Mouse (Mus musculus) stomach, embryonic 14.5 days (tissue): ENCODE data around the gene Ncapd3. TPM values are rescaled to one million over a fixed set of nuclear protein-coding genes. Genes with fewer than 3 reads are reported as not detected.

Experiments used
- ATAC-seq: fragments of 200-750 bp; cut with Nextera tagmentation; 2 replicates; pipeline ENCODE4 v1.8.0; 2017; ENCODE audit warnings: low read depth, moderate TSS enrichment; ENCODE audit not compliant: insufficient number of reproducible peaks, insufficient read depth, low FRiP score
- H3K27ac ChIP-seq: fragments of 300-500 bp; sonication (generic); 2 replicates; pipeline ENCODE4 v1.5.1; 2014; ENCODE audit warnings: mild to moderate bottlenecking, low read length, moderate library complexity, mixed read lengths
- H3K27me3 ChIP-seq: fragments of 300-500 bp; sonication (generic); 2 replicates; pipeline ENCODE4 v1.6.1; 2014; ENCODE audit warnings: low read length, control low read depth, mixed read lengths; ENCODE audit not compliant: control insufficient read depth, insufficient read depth
- H3K36me3 ChIP-seq: fragments of 300-500 bp; sonication (generic); 2 replicates; pipeline ENCODE4 v1.6.1; 2014; ENCODE audit warnings: mild to moderate bottlenecking, control low read depth, low read length, moderate library complexity, mixed read lengths; ENCODE audit not compliant: control insufficient read depth, insufficient read depth
- H3K4me1 ChIP-seq: fragments of 300-500 bp; sonication (generic); 2 replicates; pipeline ENCODE4 v1.6.1; 2014; ENCODE audit warnings: low read length, control low read depth, mixed read lengths; ENCODE audit not compliant: control insufficient read depth, insufficient read depth
- H3K4me2 ChIP-seq: fragments of 300-500 bp; sonication (generic); replicated peaks from 2 replicates; pipeline ENCODE4 v1.6.1; 2014; ENCODE audit warnings: low read depth, low read length, control low read depth
- H3K4me3 ChIP-seq: fragments of 300-500 bp; sonication (generic); 2 replicates; pipeline ENCODE4 v1.5.1; 2014; ENCODE audit warnings: low read depth, low read length, control low read depth
- H3K9ac ChIP-seq: fragments of 300-500 bp; sonication (generic); replicated peaks from 2 replicates; pipeline ENCODE4 v1.6.1; 2014; ENCODE audit warnings: low read depth, mild to moderate bottlenecking, control low read depth, low read length, moderate library complexity, mixed read lengths
- H3K9me3 ChIP-seq: fragments of 300-500 bp; sonication (generic); 2 replicates; pipeline ENCODE4 v1.6.1; 2016; ENCODE audit warnings: low read depth, low read length, control low read depth; ENCODE audit not compliant: control insufficient read depth
- WGBS: fragments of 180-500 bp; shearing (Covaris S2); extraction: QIAGEN DNeasy Blood & Tissue Kit; methylation state at CpG from one replicate; pipeline ENCODE4 v1.1.7; 2014; 5-methylcytosine and 5-hydroxymethylcytosine counted together
- polyA plus RNA-seq: library from polyadenylated mRNA; unstranded; fragments of >200 nt; fragmentation: Nextera tagmentation; extraction: Ambion mirVana; gene quantifications from 2 replicates; pipeline ENCODE4 v1.2.1, GENCODE M21; 2014

The Ncapd3 gene
- 33.1 and 33.7 TPM in 2 replicates for polyA plus RNA-seq

GRCm38 (mm10) chr9:27029828-27030762 lies at the start of gene Ncapd3, which contains the start of gene Vps26b:
Ncapd3 (plus strand) TSS chr9:27030175.
Vps26b (minus strand) TSS chr9:27030065.
- peak within 1 kb of the TSS; percentile 92 for H3K27ac ChIP-seq
- H3K36me3 ChIP-seq: no peaks in the 10 kb centered on the region; the same call in 1 of the 2 replicates
- peaks cover 31% of the 10 kb centered on the region for H3K4me1 ChIP-seq
- H3K9me3 ChIP-seq: no peaks in the 10 kb centered on the region
- peak within 1 kb of the TSS; percentile 89 for H3K9ac ChIP-seq
- peak; percentile 95 for ATAC-seq
- peak within 1 kb of the TSS; percentile 91 for H3K4me2 ChIP-seq
- under 1% methylated on average over 78 of the region's 80 CpGs for WGBS
- peak within 1 kb of the TSS; percentile 93 for H3K4me3 ChIP-seq
- no peaks in the 10 kb centered on the region for H3K27me3 ChIP-seq

DNA sequence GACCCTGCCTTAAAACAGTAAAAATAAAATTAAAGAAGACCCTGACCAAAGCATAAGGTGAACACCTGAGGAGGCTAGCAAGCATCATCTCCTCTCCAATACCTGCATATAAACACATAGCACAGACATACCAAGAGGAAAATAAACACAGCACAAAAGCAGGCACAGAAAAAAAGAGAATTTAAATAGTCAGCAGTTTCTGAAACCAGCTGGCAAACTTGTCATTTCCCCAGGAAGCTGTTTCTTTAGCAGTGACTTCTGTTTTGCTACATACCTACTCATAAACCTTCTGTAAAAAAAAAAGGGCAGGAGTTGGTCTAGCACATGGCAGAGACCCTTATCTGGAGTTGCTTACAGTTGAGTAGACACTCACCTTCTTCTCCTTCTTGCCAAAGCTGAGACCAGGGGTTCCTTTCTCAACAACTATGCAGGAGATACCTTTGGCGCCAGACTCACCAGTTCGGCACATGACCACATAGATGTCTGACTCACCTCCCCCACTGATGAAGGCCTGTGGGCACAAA lies 44.8 kb upstream of the Ncapd3 start:
- Histone ChIP-seq H3K27me3 (no peaks in the 10 kb centered on the region), H3K9ac (no peak overlapping the region), H3K4me3 (no peak overlapping the region), H3K4me1 (no peaks in the 10 kb centered on the region), H3K36me3 (peaks cover 54% of the 10 kb centered on the region), H3K27ac (no peak overlapping the region), H3K4me2 (no peak overlapping the region), H3K9me3 (no peaks in the 10 kb centered on the region)
- 84% methylated on average over 2 of the region's 2 CpGs for WGBS
- ATAC-seq: no peak

DNA sequence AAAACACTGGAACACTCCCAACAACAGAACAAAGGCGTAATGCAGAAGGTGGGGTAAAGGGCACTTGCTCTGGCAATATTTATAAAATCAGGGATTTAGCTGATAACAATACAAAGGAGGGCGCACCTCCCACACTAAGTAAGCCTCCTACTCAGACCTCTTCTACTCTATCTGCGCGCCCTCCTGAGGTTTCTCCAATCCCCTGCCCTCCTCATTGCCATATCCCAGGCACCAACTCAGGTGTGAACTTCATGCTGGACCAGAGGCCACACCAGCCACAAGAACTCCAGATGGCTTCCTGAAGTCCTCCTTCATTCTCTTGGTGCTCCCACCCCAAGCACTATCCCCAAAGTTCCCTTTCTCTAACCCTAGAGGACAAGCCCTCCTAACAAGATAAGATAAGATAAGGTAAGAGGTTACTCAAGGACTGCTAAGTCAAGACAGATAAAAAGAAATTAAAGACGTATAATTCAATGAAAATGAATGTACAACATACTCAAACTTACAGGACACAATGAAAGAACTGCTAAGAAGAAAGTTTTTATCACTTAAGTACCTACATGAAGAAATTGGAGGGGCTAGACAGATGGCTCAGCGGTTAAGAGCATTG lies 44.2 kb upstream of the Ncapd3 start:
- ATAC-seq: peak; percentile 77

DNA sequence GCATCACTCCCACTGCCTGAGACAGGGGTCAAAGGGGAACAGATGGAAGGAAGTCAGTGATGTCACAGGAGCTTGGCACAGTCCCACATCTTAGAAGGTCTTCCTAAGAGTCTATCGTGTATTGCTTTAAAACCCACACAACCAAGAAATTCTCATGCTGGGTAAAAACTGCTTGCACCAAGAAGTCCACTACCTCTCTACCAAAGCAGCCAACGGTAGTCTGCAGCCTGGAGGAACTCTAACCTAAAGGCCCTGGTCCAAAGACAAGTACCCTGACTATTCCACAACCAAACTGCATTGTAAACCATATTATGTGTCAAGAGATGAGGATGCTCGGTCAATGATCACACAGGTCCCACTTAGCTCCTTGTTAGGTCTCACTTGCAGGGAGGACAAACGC lies 39.8 kb upstream of the Ncapd3 start:
- no peak overlapping the region for H3K4me3 ChIP-seq
- no peak overlapping the region for H3K9ac ChIP-seq
- H3K9me3 ChIP-seq: no peaks in the 10 kb centered on the region
- H3K27ac ChIP-seq: no peak overlapping the region
- no peaks in the 10 kb centered on the region for H3K27me3 ChIP-seq
- H3K4me2 ChIP-seq: no peak overlapping the region
- WGBS: 88% methylated on average over 4 of the region's 4 CpGs
- ATAC-seq: no peak
- H3K36me3 ChIP-seq: peaks cover 46% of the 10 kb centered on the region
- no peaks in the 10 kb centered on the region for H3K4me1 ChIP-seq

More for the DNA sequence above, 44.2 kb upstream of the Ncapd3 start:
- H3K4me1 ChIP-seq: no peaks in the 10 kb centered on the region
- H3K4me3 ChIP-seq: no peak overlapping the region
- peaks cover 56% of the 10 kb centered on the region for H3K36me3 ChIP-seq
- no peak overlapping the region for H3K27ac ChIP-seq
- H3K9ac ChIP-seq: no peak overlapping the region
- no peaks in the 10 kb centered on the region for H3K27me3 ChIP-seq
- no peak overlapping the region for H3K4me2 ChIP-seq
- H3K9me3 ChIP-seq: no peaks in the 10 kb centered on the region
- WGBS: 84% methylated on average over 6 of the region's 6 CpGs

DNA sequence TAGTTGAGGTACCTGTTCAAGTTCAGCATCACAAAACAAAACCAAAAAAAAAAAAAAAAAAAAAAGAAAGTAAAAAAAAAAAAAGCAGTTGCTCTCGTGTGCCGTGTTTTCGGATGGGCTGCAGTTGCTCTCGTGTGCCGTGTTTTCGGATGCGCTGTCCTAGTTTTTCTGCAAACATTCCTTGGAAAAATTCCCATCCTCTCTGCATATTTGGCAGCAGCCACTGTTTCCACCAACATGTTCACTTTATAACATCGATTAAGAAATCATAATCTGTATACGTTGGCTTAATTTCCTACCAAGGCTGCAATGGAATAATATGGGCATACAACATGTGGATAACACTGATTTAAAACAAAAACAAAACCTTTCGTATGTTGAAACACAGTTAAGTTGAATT lies 36.9 kb upstream of the Ncapd3 start:
- ATAC-seq: no peak
- no peak overlapping the region for H3K4me3 ChIP-seq
- H3K9ac ChIP-seq: no peak overlapping the region
- no peak overlapping the region for H3K27ac ChIP-seq
- 92% methylated on average over 10 of the region's 10 CpGs for WGBS
- H3K27me3 ChIP-seq: no peaks in the 10 kb centered on the region
- H3K4me2 ChIP-seq: no peak overlapping the region
- H3K4me1 ChIP-seq: 0 out of 2 replicates have a peak, but pooled peaks cover 3% of the 10 kb centered on the region
- peaks cover 27% of the 10 kb centered on the region for H3K36me3 ChIP-seq
- H3K9me3 ChIP-seq: no peaks in the 10 kb centered on the region

DNA sequence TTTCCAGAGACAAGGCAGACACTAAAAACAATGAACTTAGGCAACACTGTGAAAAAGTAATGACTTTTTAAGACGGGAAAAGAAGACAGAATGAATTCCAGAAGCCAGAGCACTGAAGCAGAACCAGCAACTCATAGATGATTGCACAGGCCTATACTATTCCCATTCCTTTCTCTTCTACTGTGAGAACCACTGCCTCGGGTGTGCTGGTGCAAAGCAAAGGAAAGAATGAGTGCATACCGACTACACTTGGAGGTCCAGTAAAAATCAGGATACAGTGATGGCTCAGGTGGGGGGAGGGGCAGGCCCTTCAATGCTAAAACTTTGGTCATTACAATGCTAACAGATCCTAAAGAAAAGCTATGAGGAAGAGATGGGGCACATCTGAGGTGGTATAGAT lies 36.1 kb upstream of the Ncapd3 start:
- Histone ChIP-seq H3K27me3 (no peaks in the 10 kb centered on the region), H3K4me3 (no peak overlapping the region), H3K36me3 (peaks cover 23% of the 10 kb centered on the region), H3K4me2 (no peak overlapping the region), H3K9me3 (no peaks in the 10 kb centered on the region), H3K4me1 (0 out of 2 replicates have a peak, but pooled peaks cover 5% of the 10 kb centered on the region), H3K27ac (no peak overlapping the region), H3K9ac (no peak overlapping the region)
- ATAC-seq: no peak
- 79% methylated on average over 3 of the region's 3 CpGs for WGBS

GRCm38 (mm10) chr9:26997062-26997461 lies 32.9 kb upstream of the Ncapd3 start:
- no peak overlapping the region for H3K4me3 ChIP-seq
- H3K4me1 ChIP-seq: peaks cover 17% of the 10 kb centered on the region; the same call in 1 of the 2 replicates
- no peak overlapping the region for H3K27ac ChIP-seq
- no peaks in the 10 kb centered on the region for H3K9me3 ChIP-seq
- ATAC-seq: no peak
- H3K4me2 ChIP-seq: no peak overlapping the region
- H3K36me3 ChIP-seq: no peaks in the 10 kb centered on the region
- no peak overlapping the region for H3K9ac ChIP-seq
- H3K27me3 ChIP-seq: no peaks in the 10 kb centered on the region
- 86% methylated on average over 3 of the region's 3 CpGs for WGBS

- no peak overlapping the region for H3K9ac ChIP-seq
- no peak overlapping the region for H3K4me2 ChIP-seq
- ATAC-seq: no peak
- no peak overlapping the region for H3K27ac ChIP-seq
- no peaks in the 10 kb centered on the region for H3K9me3 ChIP-seq
- 90% methylated on average over 2 of the region's 2 CpGs for WGBS
- no peaks in the 10 kb centered on the region for H3K36me3 ChIP-seq
- peaks cover 17% of the 10 kb centered on the region; the same call in 1 of the 2 replicates for H3K4me1 ChIP-seq
- H3K27me3 ChIP-seq: no peaks in the 10 kb centered on the region
- H3K4me3 ChIP-seq: no peak overlapping the region
Measured at GRCm38 (mm10) chr9:26997501-26997900, 32.5 kb upstream of the Ncapd3 start.
